Mouse (Mus musculus): ENCODE measurements around the gene Uvrag.
"Not testable (repeated sequence)": the region's sequence is repeated elsewhere in the genome, so short reads cannot be mapped to it uniquely, and the experiment has no call there.

Uvrag gene

DNA sequence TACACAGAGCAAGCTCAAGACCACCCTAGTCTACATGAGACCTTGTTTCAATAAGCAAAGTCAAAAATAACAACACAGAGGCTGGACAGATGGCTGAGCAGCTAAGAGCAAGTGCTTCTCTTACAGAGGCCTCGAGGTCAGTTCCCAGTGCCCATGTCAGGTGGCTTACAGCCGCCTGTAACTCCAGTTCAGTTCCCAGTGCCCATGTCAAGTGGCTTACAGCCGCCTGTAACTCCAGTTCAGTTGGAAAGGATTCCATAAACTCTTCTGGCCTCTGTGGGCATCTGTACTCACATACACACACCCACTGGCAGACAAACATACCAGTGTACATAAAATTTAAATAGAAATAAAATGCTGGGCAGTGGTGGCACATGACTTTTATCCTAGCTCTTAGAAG is 46.6 kb downstream of the Uvrag start:
- no peak for DNase-seq

GRCm38 (mm10) chr7:99091915-99092645 is 48.9 kb downstream of the Uvrag start:
- DNase-seq: no peak

DNA sequence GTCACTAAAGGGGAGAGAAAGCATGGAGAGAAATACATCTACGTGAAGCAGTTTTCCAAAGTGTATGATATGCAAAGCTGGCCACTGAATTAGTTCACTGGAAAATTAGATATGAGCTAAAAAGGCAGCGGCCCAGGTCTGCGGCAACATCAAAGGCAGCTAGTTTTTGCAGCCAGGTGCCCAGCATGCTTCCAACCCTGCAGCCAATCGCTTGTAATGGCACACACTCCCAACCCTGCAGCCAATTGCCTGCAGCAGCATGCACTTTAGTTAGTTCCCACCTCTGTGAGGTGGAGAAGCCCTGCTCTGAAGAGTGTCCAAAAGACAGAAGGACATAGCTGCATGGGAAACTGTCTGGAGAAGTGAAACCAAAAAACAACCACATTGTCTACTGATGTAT is 51.2 kb downstream of the Uvrag start:
- DNase-seq: no peak

- DNase-seq: no peak
These were observed 52.2 kb downstream of the Uvrag start for GRCm38 (mm10) chr7:99088576-99089346.

DNA sequence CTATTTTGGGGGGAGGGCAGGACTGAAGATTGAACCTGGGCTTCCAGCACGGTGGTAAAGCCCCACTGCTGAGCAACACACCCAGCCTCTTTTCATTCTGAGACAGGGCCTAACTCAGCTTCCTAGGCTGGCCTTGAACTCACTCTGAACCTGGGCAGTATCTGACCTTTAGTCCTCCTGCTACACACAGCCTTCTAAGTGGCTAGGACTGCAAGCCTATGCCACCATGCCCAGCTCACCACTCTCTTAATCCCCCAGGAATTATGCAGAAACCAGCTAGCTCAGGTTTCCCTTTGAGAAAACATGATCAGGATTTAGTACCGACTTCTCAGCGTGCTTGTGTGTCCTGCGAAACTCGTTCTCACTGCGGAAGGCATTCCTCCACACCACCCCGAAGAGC is 53.4 kb downstream of the Uvrag start:
- no peak for DNase-seq

DNA sequence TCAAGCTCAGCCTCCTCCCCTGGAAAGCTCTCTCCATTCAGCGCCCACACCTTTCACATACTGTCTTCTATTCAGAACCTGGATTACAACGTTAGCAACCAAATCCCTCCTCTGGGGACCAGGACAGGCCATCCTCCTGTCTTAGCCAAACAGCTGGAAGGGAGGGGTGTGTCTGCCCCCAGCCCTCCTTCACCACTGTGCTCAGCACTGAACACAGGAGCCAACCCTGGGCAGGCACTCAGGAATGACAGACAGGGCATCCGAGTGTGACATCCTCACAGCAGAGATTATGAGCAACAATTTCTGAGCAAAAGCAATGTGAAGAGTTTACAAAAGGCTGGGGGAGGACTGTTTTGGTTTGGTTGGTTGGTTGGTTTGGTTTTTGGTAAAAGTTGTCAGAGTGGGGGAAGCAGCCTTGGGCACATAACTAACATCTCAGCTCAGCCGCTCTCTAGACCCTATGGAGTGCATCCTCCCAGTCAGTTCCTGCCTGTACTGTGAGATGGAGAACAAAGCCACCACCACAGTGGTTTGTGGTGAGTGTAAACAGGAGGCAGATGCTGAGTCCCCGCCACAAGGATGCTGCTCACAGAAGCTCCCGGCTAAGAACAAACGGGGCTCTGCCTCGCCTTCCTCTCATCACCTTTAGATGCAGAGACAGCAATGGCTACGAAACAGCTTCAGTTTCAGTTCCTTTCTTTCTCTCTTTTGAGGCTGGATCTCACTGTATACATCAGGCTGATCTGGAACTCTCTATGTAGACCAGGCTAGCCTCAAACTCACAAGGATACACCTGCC is 54.1 kb downstream of the Uvrag start:
- no peak for DNase-seq

DNA sequence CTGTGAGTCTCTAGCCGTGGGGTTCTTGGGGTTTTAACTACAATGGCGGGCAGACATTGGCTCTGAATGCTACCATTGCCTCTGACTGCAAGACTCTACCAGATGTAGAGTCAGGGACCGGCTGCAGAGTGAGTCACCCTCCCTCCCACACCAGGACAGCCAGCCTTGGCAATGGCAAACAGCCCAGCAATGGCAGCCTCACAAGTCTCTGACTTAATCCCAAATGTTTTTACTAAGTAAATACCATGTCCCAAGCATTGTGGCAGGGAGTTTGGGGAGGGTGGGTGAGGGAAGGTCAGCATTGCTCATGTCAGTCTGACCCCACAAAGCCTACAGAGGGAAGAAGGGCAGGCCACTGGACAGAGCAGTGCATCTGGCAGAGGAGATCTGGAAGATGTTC is 55.7 kb downstream of the Uvrag start:
- DNase-seq: no peak

- DNase-seq: no peak
These were observed 61.4 kb downstream of the Uvrag start for GRCm38 (mm10) chr7:99079522-99079921.

DNA sequence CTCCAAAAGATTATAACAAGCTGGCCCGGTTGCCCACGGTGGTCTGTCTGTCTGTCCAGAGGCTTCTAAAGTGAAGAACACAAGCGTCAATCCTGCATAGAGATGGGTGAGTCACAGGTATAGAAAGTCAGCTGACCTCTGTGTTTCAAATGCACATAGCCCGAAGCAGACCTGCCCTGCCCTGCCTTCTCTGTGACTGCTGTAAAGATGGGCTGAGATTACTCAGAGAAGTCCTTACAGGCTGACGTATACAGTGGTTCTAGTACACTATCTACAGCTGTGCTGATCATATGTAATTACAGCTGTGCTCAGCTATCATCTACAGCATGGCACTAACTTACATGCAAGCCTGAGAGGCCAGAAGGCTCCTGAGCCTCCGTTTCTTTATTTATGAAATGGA is 62.1 kb downstream of the Uvrag start:
- no peak for DNase-seq

DNA sequence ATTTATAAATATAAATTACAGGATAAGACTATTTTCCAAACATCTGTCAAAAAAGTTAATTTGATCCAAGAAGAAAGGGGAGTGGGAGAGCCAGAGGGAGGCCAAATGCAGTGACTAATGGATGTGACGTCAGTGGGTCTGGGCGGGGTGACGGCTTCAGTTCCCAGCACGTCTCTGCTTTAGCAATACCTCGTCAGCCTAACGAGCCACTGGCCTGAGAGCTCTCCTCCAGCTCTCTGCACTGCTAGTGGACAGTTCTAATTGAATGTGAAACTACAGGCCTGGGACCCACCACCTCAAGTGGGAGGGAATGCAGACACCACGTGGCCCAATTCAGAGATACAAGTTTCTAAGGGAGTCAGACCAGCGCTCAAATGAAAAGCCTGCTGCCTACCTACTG is 63.7 kb downstream of the Uvrag start:
- no peak for DNase-seq

DNA sequence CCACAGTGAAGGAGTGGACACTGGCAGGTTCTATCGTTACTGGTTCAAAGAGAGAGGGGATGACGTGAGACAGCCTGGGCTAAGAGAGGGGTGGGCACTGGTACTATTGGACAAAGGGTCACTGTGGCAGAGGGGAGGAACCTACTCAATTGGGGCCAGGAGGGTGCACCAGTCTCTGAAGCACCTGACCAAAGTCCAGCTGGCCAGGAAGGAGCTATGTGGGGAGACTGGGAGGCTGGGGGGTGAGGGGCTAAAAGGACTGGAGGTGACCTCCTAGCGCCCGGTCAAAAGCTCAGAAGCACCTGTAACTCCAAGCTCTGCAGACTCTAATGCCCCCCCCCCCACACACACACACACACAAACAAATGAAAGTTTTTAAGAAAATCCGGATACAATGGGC is 65.8 kb downstream of the Uvrag start:
- peak; percentile 44 for DNase-seq

- no peak for DNase-seq
These were observed 67.1 kb downstream of the Uvrag start for GRCm38 (mm10) chr7:99073734-99074372.

- no peak for DNase-seq
These were observed 73.2 kb downstream of the Uvrag start for GRCm38 (mm10) chr7:99067710-99068109.

DNA sequence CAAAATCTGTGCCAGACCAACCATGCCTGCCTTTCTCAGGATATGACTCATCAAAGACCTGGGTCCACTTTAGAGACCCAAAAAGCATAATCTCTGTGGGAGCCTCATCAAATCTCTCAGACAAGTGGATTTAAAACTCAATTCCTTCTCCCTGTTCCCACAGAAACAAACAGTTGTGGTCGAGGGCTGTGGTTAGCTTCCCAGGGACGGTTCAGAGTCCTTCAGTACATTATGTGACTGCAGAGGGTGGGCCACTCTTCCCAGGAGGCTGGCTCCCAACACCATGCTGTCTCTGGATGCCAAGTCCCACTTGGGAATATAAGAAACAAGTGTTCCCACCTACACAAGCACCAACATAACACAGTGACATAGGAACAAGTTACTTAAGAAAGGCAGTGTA is 75.0 kb downstream of the Uvrag start:
- no peak for DNase-seq

GRCm38 (mm10) chr7:99065391-99065831 is 75.5 kb downstream of the Uvrag start:
- no peak for DNase-seq

GRCm38 (mm10) chr7:99064795-99065194 is 76.1 kb downstream of the Uvrag start:
- DNase-seq: no peak

GRCm38 (mm10) chr7:99062263-99062662 is 78.7 kb downstream of the Uvrag start:
- not testable (repeated sequence) for DNase-seq

- no peak for DNase-seq
These were observed 79.8 kb downstream of the Uvrag start for GRCm38 (mm10) chr7:99061056-99061680.

DNA sequence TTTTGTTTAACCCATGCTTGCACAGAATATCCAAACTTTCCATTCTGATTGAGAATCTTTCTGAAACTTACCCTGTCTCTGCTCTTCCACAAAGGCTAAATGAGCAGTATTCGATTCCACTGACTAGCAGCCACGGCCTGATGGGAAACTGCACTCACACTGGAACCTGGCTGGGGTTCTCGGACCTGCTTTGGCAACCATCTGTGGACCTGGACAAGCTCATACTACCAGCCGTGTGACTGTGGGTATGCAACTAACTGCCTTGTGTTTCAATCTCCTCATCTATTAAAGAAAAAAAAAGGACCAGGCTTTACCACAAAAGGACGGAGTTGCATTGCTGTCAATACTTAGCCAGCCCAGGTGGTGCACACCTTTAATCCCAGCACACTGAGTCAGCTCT is 80.5 kb downstream of the Uvrag start:
- DNase-seq: no peak

- no peak for DNase-seq
These were observed 81.0 kb downstream of the Uvrag start for GRCm38 (mm10) chr7:99059934-99060333.

- peak; percentile 13 for DNase-seq
These were observed 83.8 kb downstream of the Uvrag start for GRCm38 (mm10) chr7:99057053-99057630.

GRCm38 (mm10) chr7:99053626-99054025 is 87.3 kb downstream of the Uvrag start:
- no peak for DNase-seq
